Mouse (Mus musculus): ENCODE measurements around the gene Irf1. TPM values are rescaled to one million over a fixed set of nuclear protein-coding genes. Genes with fewer than 3 reads are reported as not detected.
A peak's percentile ranks its signal among the peaks of the same experiment; 100 is the strongest.

Irf1 gene
- total and polyA plus RNA-seq, 2 experiments from 2014 or later = 4.4 to 8.5 TPM

DNA sequence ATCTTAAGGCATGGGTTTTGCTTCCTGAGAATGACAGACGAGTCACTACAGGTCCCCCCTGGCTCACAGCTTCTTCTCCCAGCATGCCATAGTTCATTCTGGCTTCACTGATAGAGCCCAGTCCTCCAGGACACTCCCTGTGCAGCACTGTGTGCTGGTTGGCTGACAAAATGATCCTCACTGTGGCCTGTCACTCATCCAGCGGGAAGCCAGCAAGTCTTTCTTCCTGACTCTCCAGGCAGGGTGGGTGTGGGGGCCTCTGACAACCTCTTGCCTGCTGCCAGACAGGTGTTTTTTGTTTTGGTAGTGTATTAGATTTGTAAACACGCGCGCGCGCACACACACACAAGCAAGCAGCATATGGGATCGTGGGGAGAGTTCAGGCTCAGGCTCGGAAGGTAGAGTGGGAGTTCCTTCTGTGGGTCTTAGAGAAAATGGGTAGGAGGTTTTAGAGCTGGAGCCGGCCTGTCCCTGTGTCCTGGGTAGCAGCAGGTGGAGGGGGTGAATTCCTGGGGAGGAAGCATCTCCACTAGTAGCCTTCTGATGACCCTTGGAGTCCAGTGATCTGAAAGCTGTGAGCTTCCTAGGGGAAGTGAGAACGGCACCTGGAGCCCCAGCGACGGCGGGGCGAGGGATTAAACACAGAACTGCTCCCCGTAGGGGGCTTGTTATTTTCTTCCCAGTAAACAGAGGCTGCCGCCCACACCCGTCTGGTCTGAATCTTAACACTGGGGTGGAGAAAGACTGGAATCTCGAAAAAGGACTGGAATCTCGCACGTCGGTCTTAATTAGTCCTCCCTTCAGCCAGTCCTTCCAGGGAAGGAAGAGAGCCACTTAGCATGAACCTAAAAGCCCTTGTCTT, 10.0 kb upstream of the Irf1 start:
- DNase-seq (ENCODE audit: low spot score) = peak; percentile 24
- Histone ChIP-seq H3K27ac (no peak overlapping the region), H3K36me3 (ENCODE audit: insufficient read depth, low read length) (no peaks in the 10 kb centered on the region), H3K9ac (replicated peaks; ENCODE audit: low read length) (no peak overlapping the region), H3K27me3 (ENCODE audit: insufficient read depth, low read length) (0 out of 2 replicates have a peak, but pooled peaks cover 5% of the 10 kb centered on the region), H3K4me2 (ENCODE audit: low read depth, low read length) (peak overlapping the region; percentile 16; the same call in 1 of the 2 replicates), H3K4me3 (ENCODE audit: low read length) (no peak overlapping the region), H3K9me3 (ENCODE audit: low read length) (no peaks in the 10 kb centered on the region), H3K4me1 (ENCODE audit: insufficient read depth, low read length) (peaks cover 27% of the 10 kb centered on the region)
- ATAC-seq = no peak
- 12% methylated on average over 22 of the region's 22 CpGs for WGBS
- TF ChIP-seq CTCF (IDR thresholded peaks at IDR 0.05; ENCODE audit: low read depth) = no peak

DNA sequence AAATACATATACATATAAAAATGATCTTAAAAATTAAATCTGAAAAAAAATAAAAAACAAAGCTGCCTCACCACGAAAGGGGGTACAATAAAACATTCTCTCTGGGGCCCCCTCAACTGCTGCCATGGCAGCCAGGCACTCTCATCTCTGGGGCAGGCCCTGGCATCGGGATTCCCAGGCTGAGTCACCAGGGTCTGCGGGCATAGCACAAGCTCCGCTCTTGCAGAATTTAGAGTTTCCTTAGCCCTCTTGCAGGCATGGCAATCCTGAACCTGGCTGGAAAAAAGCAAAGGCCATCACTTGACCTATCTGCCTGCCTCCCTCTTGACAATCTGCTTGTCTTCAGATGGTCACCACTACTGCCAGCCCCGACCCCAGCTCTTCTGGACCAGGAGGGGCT, 8.5 kb upstream of the Irf1 start:
- H3K4me3 ChIP-seq (ENCODE audit: low read length) = no peak overlapping the region
- TF ChIP-seq CTCF (IDR thresholded peaks at IDR 0.05; ENCODE audit: low read depth) = no peak
- no peaks in the 10 kb centered on the region for H3K9me3 ChIP-seq (ENCODE audit: low read length)
- H3K27ac ChIP-seq = peak overlapping the region; percentile 26; the same call in 1 of the 2 replicates
- WGBS = 69% methylated on average over 5 of the region's 5 CpGs
- ATAC-seq (no peak), DNase-seq (ENCODE audit: low spot score) (no peak)
- no peak overlapping the region for H3K4me2 ChIP-seq (ENCODE audit: low read depth, low read length)
- no peaks in the 10 kb centered on the region for H3K36me3 ChIP-seq (ENCODE audit: insufficient read depth, low read length)
- no peak overlapping the region for H3K9ac ChIP-seq (replicated peaks; ENCODE audit: low read length)
- H3K27me3 ChIP-seq (ENCODE audit: insufficient read depth, low read length) = 0 out of 2 replicates have a peak, but pooled peaks cover 5% of the 10 kb centered on the region
- H3K4me1 ChIP-seq (ENCODE audit: insufficient read depth, low read length) = peaks cover 27% of the 10 kb centered on the region

DNA sequence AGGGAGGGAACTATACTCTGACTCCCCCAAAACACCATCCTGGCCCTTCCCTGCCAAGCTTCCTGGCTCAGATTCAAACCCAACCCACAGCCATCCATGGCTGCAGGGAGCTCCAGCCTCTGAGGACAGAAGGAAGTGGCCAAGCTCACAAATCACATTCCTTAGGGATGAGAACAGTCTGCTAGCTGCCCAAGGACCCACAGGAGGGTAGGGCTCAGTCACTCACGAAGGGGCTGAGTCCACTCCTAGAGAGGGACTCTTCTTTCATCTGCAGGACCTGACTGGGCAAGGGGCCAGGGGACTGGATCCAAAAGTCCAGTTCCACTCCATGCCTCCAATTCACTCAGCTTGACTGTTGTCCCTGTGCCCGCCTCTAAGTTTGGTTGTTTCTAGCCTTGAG, 8.0 kb upstream of the Irf1 start:
- H3K4me1 ChIP-seq (ENCODE audit: insufficient read depth, low read length) = peaks cover 27% of the 10 kb centered on the region
- no peaks in the 10 kb centered on the region for H3K36me3 ChIP-seq (ENCODE audit: insufficient read depth, low read length)
- H3K4me2 ChIP-seq (ENCODE audit: low read depth, low read length) = no peak overlapping the region
- DNase-seq (ENCODE audit: low spot score) = peak; percentile 66
- H3K9ac ChIP-seq (replicated peaks; ENCODE audit: low read length) = no peak overlapping the region
- no peak for TF ChIP-seq CTCF (IDR thresholded peaks at IDR 0.05; ENCODE audit: low read depth)
- H3K4me3 ChIP-seq (ENCODE audit: low read length) = no peak overlapping the region
- 0 out of 2 replicates have a peak, but pooled peaks cover 5% of the 10 kb centered on the region for H3K27me3 ChIP-seq (ENCODE audit: insufficient read depth, low read length)
- H3K9me3 ChIP-seq (ENCODE audit: low read length) = no peaks in the 10 kb centered on the region
- peak; percentile 59 for ATAC-seq
- 34% methylated on average over 2 of the region's 2 CpGs for WGBS
- peak overlapping the region; percentile 26 for H3K27ac ChIP-seq

DNA sequence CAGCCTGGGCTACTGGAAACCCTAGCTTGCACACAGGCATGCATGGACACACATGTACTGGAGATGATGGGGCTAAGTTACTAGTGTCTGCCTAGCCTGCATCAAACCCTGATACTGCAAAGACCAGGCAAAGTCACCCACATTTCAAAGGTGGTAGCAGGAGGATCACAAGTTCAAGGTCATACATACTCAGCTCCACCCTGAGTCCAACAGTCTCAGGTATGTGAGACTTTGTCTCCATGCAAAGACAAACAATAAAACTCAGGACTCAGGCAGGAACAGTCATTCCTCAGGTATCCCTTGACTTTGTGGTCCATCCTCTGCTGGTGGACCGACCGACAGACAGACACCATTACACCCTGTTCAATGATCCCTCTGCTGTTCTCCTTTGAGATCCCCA, 7.4 kb upstream of the Irf1 start:
- TF ChIP-seq CTCF (IDR thresholded peaks at IDR 0.05; ENCODE audit: low read depth) = no peak
- Histone ChIP-seq H3K27me3 (ENCODE audit: insufficient read depth, low read length) (0 out of 2 replicates have a peak, but pooled peaks cover 5% of the 10 kb centered on the region), H3K4me2 (ENCODE audit: low read depth, low read length) (peak overlapping the region; percentile 60), H3K27ac (peak overlapping the region; percentile 51; the same call in 1 of the 2 replicates), H3K36me3 (ENCODE audit: insufficient read depth, low read length) (no peaks in the 10 kb centered on the region), H3K9me3 (ENCODE audit: low read length) (no peaks in the 10 kb centered on the region), H3K4me3 (ENCODE audit: low read length) (peak overlapping the region; percentile 19; the same call in 1 of the 2 replicates), H3K9ac (replicated peaks; ENCODE audit: low read length) (no peak overlapping the region), H3K4me1 (ENCODE audit: insufficient read depth, low read length) (peaks cover 27% of the 10 kb centered on the region)
- 64% methylated on average over 2 of the region's 2 CpGs for WGBS
- DNase-seq (ENCODE audit: low spot score) (no peak), ATAC-seq (no peak)

DNA sequence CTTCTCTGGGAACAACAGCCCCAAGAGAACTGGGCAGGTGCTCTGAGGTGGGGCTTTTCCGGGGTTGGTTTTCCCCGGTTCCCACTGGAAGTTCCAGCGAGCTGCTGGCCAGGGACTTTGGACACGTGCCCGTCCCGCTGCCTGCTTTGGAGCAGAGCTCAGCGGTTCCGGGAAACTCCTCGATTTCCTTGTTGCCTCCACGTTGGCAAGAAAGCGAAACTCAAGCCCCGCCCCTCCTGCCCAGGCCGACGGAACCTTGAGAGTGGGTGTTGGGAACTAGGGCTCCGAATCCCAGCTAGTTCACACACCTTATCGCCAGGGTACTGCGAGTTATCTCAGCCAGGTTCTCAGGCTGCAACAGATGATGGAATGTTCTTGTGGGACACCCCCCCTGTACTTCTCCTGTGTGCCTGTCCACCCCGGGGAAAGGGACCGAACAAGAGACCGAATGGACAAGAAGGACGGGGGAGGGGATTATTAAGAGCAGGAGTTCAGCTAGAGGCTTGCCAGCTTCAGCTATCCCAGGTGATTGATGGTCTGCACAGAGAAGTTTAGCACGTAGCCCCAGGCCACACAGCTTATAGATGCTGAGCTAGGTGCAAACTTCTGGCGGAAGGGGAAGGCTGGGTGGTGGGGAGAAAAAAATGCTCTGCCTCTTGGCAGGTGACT, 6.9 kb upstream of the Irf1 start:
- H3K9me3 ChIP-seq (ENCODE audit: low read length) = no peaks in the 10 kb centered on the region
- peak overlapping the region; percentile 51; the same call in 1 of the 2 replicates for H3K27ac ChIP-seq
- 5% methylated on average over 23 of the region's 23 CpGs for WGBS
- peaks cover 27% of the 10 kb centered on the region for H3K4me1 ChIP-seq (ENCODE audit: insufficient read depth, low read length)
- TF ChIP-seq CTCF (IDR thresholded peaks at IDR 0.05; ENCODE audit: low read depth) = no peak
- H3K36me3 ChIP-seq (ENCODE audit: insufficient read depth, low read length) = no peaks in the 10 kb centered on the region
- H3K27me3 ChIP-seq (ENCODE audit: insufficient read depth, low read length) = 0 out of 2 replicates have a peak, but pooled peaks cover 5% of the 10 kb centered on the region
- H3K4me2 ChIP-seq (ENCODE audit: low read depth, low read length) = peak overlapping the region; percentile 60
- peak; percentile 56 for DNase-seq (ENCODE audit: low spot score)
- ATAC-seq = peak; percentile 1; the same call in 1 of the 2 replicates
- H3K4me3 ChIP-seq (ENCODE audit: low read length) = peak overlapping the region; percentile 19
- 0 out of 2 replicates have a peak overlapping the region, but pooled peaks have one; percentile 46 for H3K9ac ChIP-seq (replicated peaks; ENCODE audit: low read length)

DNA sequence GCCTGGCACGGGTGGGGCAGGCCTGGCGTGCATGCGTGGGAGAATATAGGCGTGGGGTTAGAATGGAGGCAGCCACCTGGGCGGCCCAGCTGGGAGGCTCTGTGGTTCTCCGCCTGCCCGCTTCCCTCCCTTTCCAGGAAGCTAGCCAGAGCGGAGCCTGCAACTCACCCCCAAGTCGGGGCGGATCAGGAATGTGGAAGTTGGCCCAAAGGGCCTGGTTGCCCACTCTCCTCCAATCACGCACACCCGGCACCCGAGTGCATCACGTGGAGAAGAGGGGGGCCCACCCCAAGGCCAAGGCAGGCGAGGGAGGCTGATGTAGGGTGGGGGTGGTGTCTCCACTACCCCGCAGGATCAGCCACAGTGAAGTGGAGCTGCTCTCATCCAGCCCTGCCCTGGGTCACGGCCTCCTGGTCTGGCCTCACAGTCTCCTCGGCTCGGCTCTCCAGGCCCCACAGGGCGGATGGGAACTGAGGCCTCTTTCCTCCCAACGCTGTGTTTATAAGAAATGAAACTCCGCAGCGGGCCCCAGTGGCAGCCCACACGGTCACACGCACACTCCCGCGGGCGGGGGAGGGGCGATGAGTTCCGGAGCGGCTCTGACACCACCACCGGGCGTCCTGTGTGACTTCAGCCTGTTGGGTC, 6.2 kb upstream of the Irf1 start:
- DNase-seq (ENCODE audit: low spot score) = peak; percentile 82
- H3K4me3 ChIP-seq (ENCODE audit: low read length) = peak overlapping the region; percentile 19
- no peaks in the 10 kb centered on the region for H3K36me3 ChIP-seq (ENCODE audit: insufficient read depth, low read length)
- H3K27me3 ChIP-seq (ENCODE audit: insufficient read depth, low read length) = 0 out of 2 replicates have a peak, but pooled peaks cover 5% of the 10 kb centered on the region
- under 1% methylated on average over 33 of the region's 33 CpGs for WGBS
- peak; percentile 85 for ATAC-seq
- no peaks in the 10 kb centered on the region for H3K9me3 ChIP-seq (ENCODE audit: low read length)
- H3K4me2 ChIP-seq (ENCODE audit: low read depth, low read length) = peak overlapping the region; percentile 60
- peak overlapping the region; percentile 51 for H3K27ac ChIP-seq
- H3K9ac ChIP-seq (replicated peaks; ENCODE audit: low read length) = peak overlapping the region; percentile 46
- peaks cover 27% of the 10 kb centered on the region for H3K4me1 ChIP-seq (ENCODE audit: insufficient read depth, low read length)
- TF ChIP-seq CTCF (IDR thresholded peaks at IDR 0.05; ENCODE audit: low read depth) = peak; percentile 53

All from hindbrain, postnatal 0 days (tissue).